Mouse (Mus musculus) embryonic facial prominence, embryonic 10.5 days (tissue): Measurements from ENCODE around the gene Mettl7b. TPM values are rescaled to one million over a fixed set of nuclear protein-coding genes. Genes with fewer than 3 reads are reported as not detected.

Source experiments
- DNase-seq: peaks from one replicate; pipeline ENCODE4 v3.0.0-alpha.2; 2017; ENCODE audit warnings: low spot score
- H3K27ac ChIP-seq: fragments of 300-500 bp; sonication (generic); replicated peaks from 2 replicates; pipeline ENCODE4 v1.5.1; 2016; ENCODE audit warnings: mild to moderate bottlenecking
- H3K27me3 ChIP-seq: fragments of 300-500 bp; sonication (generic); replicated peaks from 2 replicates; pipeline ENCODE4 v1.6.1; 2016; ENCODE audit warnings: low read depth, mild to moderate bottlenecking; ENCODE audit not compliant: poor library complexity, severe bottlenecking
- H3K36me3 ChIP-seq: fragments of 300-500 bp; sonication (generic); replicated peaks from 2 replicates; pipeline ENCODE4 v1.6.1; 2016; ENCODE audit warnings: mild to moderate bottlenecking, moderate library complexity
- H3K4me1 ChIP-seq: fragments of 300-500 bp; sonication (generic); 2 replicates; pipeline ENCODE4 v1.6.1; 2016
- H3K4me3 ChIP-seq: fragments of 300-500 bp; sonication (generic); 2 replicates; pipeline ENCODE4 v1.5.1; 2016; ENCODE audit warnings: mild to moderate bottlenecking, moderate library complexity
- H3K9me3 ChIP-seq: fragments of 300-500 bp; sonication (generic); 2 replicates; pipeline ENCODE4 v1.6.1; 2016; ENCODE audit warnings: mild to moderate bottlenecking
- WGBS: fragments of 180-500 bp; shearing (Covaris S2); methylation state at CpG from one replicate; pipeline ENCODE4 v1.1.7; 2016; 5-methylcytosine and 5-hydroxymethylcytosine counted together
- polyA plus RNA-seq: library from polyadenylated mRNA; unstranded; fragments of >200 nt; fragmentation: Nextera tagmentation; extraction: Ambion mirVana; gene quantifications from 2 replicates; pipeline ENCODE4 v1.2.1, GENCODE M21; 2016

The Mettl7b gene
- polyA plus RNA-seq, 1 experiment from 2014 or later = not detected

- no peaks in the 10 kb centered on the region for H3K9me3 ChIP-seq
- 80% methylated on average over 16 of the region's 16 CpGs for whole genome bisulfite sequencing
- no peaks in the 10 kb centered on the region for H3K27me3 ChIP-seq
- peak overlapping the region; percentile 85 for H3K4me3 ChIP-seq
- peaks cover 28% of the 10 kb centered on the region for H3K36me3 ChIP-seq
- H3K27ac ChIP-seq = peak overlapping the region; percentile 92
- no peak for DNase-seq
- H3K4me1 ChIP-seq = peaks cover 51% of the 10 kb centered on the region
Measured at GRCm38 (mm10) chr10:128921883-128922821, 38.6 kb downstream of the Mettl7b start.

- Histone ChIP-seq H3K4me1 (peaks cover 51% of the 10 kb centered on the region), H3K27ac (peak overlapping the region; percentile 35; the same call in 1 of the 2 replicates), H3K4me3 (peak overlapping the region; percentile 85; the same call in 1 of the 2 replicates), H3K9me3 (no peaks in the 10 kb centered on the region), H3K27me3 (no peaks in the 10 kb centered on the region), H3K36me3 (peaks cover 37% of the 10 kb centered on the region)
- 52% methylated on average over 1 of the region's 1 CpGs for WGBS
- no peak for DNase-seq
Measured at GRCm38 (mm10) chr10:128921251-128921650, 39.5 kb downstream of the Mettl7b start.

GRCm38 (mm10) chr10:128920736-128921161 is 40.0 kb downstream of the Mettl7b start:
- Histone ChIP-seq H3K27ac (no peak overlapping the region; the same call in 1 of the 2 replicates), H3K4me3 (0 out of 2 replicates have a peak overlapping the region, but pooled peaks have one; percentile 85), H3K27me3 (no peaks in the 10 kb centered on the region), H3K36me3 (peaks cover 42% of the 10 kb centered on the region), H3K9me3 (no peaks in the 10 kb centered on the region), H3K4me1 (peaks cover 51% of the 10 kb centered on the region)
- 40% methylated on average over 3 of the region's 3 CpGs for WGBS
- peak; percentile 60 for DNase-seq

GRCm38 (mm10) chr10:128919966-128920365 is 40.8 kb downstream of the Mettl7b start:
- no peaks in the 10 kb centered on the region for H3K27me3 ChIP-seq
- peak; percentile 8 for DNase-seq
- no peak overlapping the region for H3K4me3 ChIP-seq
- H3K9me3 ChIP-seq = no peaks in the 10 kb centered on the region
- peaks cover 51% of the 10 kb centered on the region for H3K4me1 ChIP-seq
- H3K36me3 ChIP-seq = peaks cover 50% of the 10 kb centered on the region
- no peak overlapping the region for H3K27ac ChIP-seq
- WGBS = 84% methylated on average over 7 of the region's 7 CpGs

- H3K4me1 ChIP-seq = peaks cover 51% of the 10 kb centered on the region
- peak; percentile 23 for DNase-seq
- H3K27ac ChIP-seq = 0 out of 2 replicates have a peak overlapping the region, but pooled peaks have one; percentile 42
- H3K36me3 ChIP-seq = peaks cover 58% of the 10 kb centered on the region
- no peak overlapping the region for H3K4me3 ChIP-seq
- 16% methylated on average over 6 of the region's 6 CpGs for WGBS
- no peaks in the 10 kb centered on the region for H3K9me3 ChIP-seq
- no peaks in the 10 kb centered on the region for H3K27me3 ChIP-seq
Measured at GRCm38 (mm10) chr10:128919203-128919631, 41.6 kb downstream of the Mettl7b start.

GRCm38 (mm10) chr10:128918246-128918645 is 42.5 kb downstream of the Mettl7b start:
- Histone ChIP-seq H3K9me3 (no peaks in the 10 kb centered on the region), H3K4me1 (peaks cover 48% of the 10 kb centered on the region), H3K27ac (no peak overlapping the region), H3K36me3 (peaks cover 66% of the 10 kb centered on the region), H3K4me3 (no peak overlapping the region), H3K27me3 (no peaks in the 10 kb centered on the region)
- DNase-seq = no peak
- 78% methylated on average over 7 of the region's 7 CpGs for whole genome bisulfite sequencing

- peaks cover 71% of the 10 kb centered on the region for H3K36me3 ChIP-seq
- 92% methylated on average over 6 of the region's 6 CpGs for WGBS
Measured at GRCm38 (mm10) chr10:128917400-128917799, 43.4 kb downstream of the Mettl7b start.

GRCm38 (mm10) chr10:128916665-128917064 is 44.1 kb downstream of the Mettl7b start:
- H3K36me3 ChIP-seq = peaks cover 79% of the 10 kb centered on the region
- H3K27ac ChIP-seq = no peak overlapping the region
- no peaks in the 10 kb centered on the region for H3K27me3 ChIP-seq
- DNase-seq = no peak
- WGBS = 91% methylated on average over 3 of the region's 3 CpGs
- peaks cover 50% of the 10 kb centered on the region for H3K4me1 ChIP-seq
- H3K9me3 ChIP-seq = no peaks in the 10 kb centered on the region
- no peak overlapping the region for H3K4me3 ChIP-seq

More at GRCm38 (mm10) chr10:128917400-128917799, 43.4 kb downstream of the Mettl7b start:
- no peaks in the 10 kb centered on the region for H3K27me3 ChIP-seq
- H3K4me3 ChIP-seq = no peak overlapping the region
- no peak for DNase-seq
- peaks cover 50% of the 10 kb centered on the region for H3K4me1 ChIP-seq
- no peak overlapping the region for H3K27ac ChIP-seq
- H3K9me3 ChIP-seq = no peaks in the 10 kb centered on the region

GRCm38 (mm10) chr10:128915550-128915949 is 45.2 kb downstream of the Mettl7b start:
- H3K9me3 ChIP-seq = no peaks in the 10 kb centered on the region
- peaks cover 50% of the 10 kb centered on the region for H3K4me1 ChIP-seq
- no peak for DNase-seq
- 93% methylated on average over 2 of the region's 2 CpGs for WGBS
- H3K27me3 ChIP-seq = no peaks in the 10 kb centered on the region
- H3K27ac ChIP-seq = no peak overlapping the region
- H3K4me3 ChIP-seq = no peak overlapping the region
- H3K36me3 ChIP-seq = peaks cover 84% of the 10 kb centered on the region

GRCm38 (mm10) chr10:128913696-128914095 is 47.1 kb downstream of the Mettl7b start:
- Histone ChIP-seq H3K4me3 (no peak overlapping the region), H3K27ac (no peak overlapping the region), H3K9me3 (no peaks in the 10 kb centered on the region), H3K4me1 (peaks cover 47% of the 10 kb centered on the region), H3K36me3 (peaks cover 71% of the 10 kb centered on the region), H3K27me3 (peaks cover 4% of the 10 kb centered on the region; the same call in 1 of the 2 replicates)
- WGBS = 87% methylated on average over 12 of the region's 12 CpGs
- DNase-seq = no peak

- Histone ChIP-seq H3K27me3 (peaks cover 9% of the 10 kb centered on the region; the same call in 1 of the 2 replicates), H3K4me3 (no peak overlapping the region), H3K4me1 (peaks cover 47% of the 10 kb centered on the region), H3K9me3 (no peaks in the 10 kb centered on the region), H3K27ac (peak overlapping the region; percentile 69; the same call in 1 of the 2 replicates), H3K36me3 (peaks cover 67% of the 10 kb centered on the region)
- peak; percentile 91 for DNase-seq
- 10% methylated on average over 5 of the region's 5 CpGs for WGBS
Measured at GRCm38 (mm10) chr10:128913219-128913618, 47.6 kb downstream of the Mettl7b start.

GRCm38 (mm10) chr10:128912791-128913190 is 48.0 kb downstream of the Mettl7b start:
- Histone ChIP-seq H3K27ac (peak overlapping the region; percentile 69; the same call in 1 of the 2 replicates), H3K36me3 (peaks cover 62% of the 10 kb centered on the region), H3K4me1 (peaks cover 47% of the 10 kb centered on the region), H3K9me3 (no peaks in the 10 kb centered on the region), H3K27me3 (peaks cover 12% of the 10 kb centered on the region), H3K4me3 (no peak overlapping the region)
- no peak for DNase-seq
- WGBS = 81% methylated on average over 4 of the region's 4 CpGs
